Mouse (Mus musculus): ENCODE data around the gene Olfml2a.

DNA sequence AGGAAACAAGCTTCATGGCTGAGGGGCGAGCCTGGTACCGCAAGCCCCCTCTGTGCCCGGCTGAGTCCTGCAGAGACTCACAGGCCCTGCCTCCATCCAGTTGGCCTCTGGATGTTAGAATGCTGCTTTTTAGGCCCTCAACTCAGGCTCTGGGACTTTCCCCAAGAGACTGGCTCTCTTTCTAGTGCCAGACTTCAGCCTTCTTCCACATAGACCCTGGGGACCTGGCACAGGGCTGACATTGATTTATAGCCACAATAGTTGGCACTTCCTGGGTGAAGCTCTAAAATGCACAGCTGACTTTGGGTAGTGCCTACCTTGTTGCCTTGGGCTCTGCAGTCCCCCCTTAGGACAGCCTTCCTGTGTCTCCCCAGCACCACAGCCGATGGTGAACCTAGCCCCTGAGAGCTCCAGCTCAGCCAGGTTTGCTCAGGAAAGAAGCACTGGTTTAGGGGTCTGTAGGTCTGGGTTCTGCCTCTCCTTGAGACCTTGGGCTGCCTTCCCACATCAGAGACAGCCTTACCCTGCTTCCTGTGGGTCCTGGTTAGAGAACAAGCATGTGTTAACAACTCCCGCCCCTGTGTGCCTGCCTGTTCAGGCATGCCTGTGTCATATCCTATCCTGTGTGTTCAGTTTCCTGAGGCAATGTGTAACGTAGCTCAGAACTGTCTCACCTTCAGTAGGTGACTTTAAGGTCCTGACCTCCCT is 56.2 kb downstream of the Olfml2a start:
- TF ChIP-seq CTCF (IDR thresholded peaks at IDR 0.05; ENCODE audit: low read depth) (no peak), EP300 (IDR thresholded peaks at IDR 0.05; ENCODE audit: low read depth) (no peak)

All from liver, embryonic 14.5 days (tissue).